Mouse (Mus musculus) heart, adult 11 months (tissue): ENCODE data around the gene Hspb3.
A peak's percentile ranks its signal among the peaks of the same experiment; 100 is the strongest.

ENCODE experiments used
- DNase-seq: peaks from one replicate; pipeline ENCODE4 v3.0.0; 2022

The Hspb3 gene

GRCm38 (mm10) chr13:113634732-113635481, 28.6 kb downstream of the Hspb3 start:
- peak; percentile 63 for DNase-seq

- DNase-seq: no peak
Measured at GRCm38 (mm10) chr13:113632506-113632905, 31.0 kb downstream of the Hspb3 start.

GRCm38 (mm10) chr13:113627601-113628000, 35.9 kb downstream of the Hspb3 start:
- DNase-seq: no peak

- DNase-seq: peak; percentile 93
Measured at GRCm38 (mm10) chr13:113622865-113623255, 40.6 kb downstream of the Hspb3 start.

- peak; percentile 94 for DNase-seq
Measured at GRCm38 (mm10) chr13:113622122-113622864, 41.2 kb downstream of the Hspb3 start.

- peak; percentile 88 for DNase-seq
Measured at GRCm38 (mm10) chr13:113619003-113619402, 44.5 kb downstream of the Hspb3 start.

GRCm38 (mm10) chr13:113617891-113618823, 45.3 kb downstream of the Hspb3 start, which contains the start of gene Snx18:
TSS of gene Snx18 (minus strand) at chr13:113618564.
- DNase-seq: peak; percentile 99

- DNase-seq: peak; percentile 95
Measured at GRCm38 (mm10) chr13:113617338-113617890, 46.1 kb downstream of the Hspb3 start.

- peak; percentile 95 for DNase-seq
Measured at GRCm38 (mm10) chr13:113616751-113617337, 46.6 kb downstream of the Hspb3 start.

- DNase-seq: peak; percentile 94
Measured at GRCm38 (mm10) chr13:113615971-113616671, 47.4 kb downstream of the Hspb3 start.

GRCm38 (mm10) chr13:113615546-113615941, 47.9 kb downstream of the Hspb3 start:
- peak; percentile 97 for DNase-seq

GRCm38 (mm10) chr13:113614635-113615545, 48.6 kb downstream of the Hspb3 start:
- DNase-seq: peak; percentile 99

GRCm38 (mm10) chr13:113613882-113614281, 49.6 kb downstream of the Hspb3 start:
- peak; percentile 90 for DNase-seq

GRCm38 (mm10) chr13:113613341-113613740, 50.1 kb downstream of the Hspb3 start:
- DNase-seq: peak; percentile 92
